Mouse (Mus musculus): ENCODE data around the gene AV320801. TPM values are rescaled to one million over a fixed set of nuclear protein-coding genes. Genes with fewer than 3 reads are reported as not detected.
"Not testable (repeated sequence)": the region's sequence is repeated elsewhere in the genome, so short reads cannot be mapped to it uniquely, and the experiment has no call there.

Gene AV320801
- not detected for total RNA-seq (2021)
- long read RNA-seq, experiment 1: 0 reads
- long read RNA-seq, experiment 2: 0 reads

- H3K4me3 ChIP-seq; H3K27ac ChIP-seq; DNase-seq; intact Hi-C loops (cut with DNase I): not testable (repeated sequence)
These were observed at the start of gene AV320801 for GRCm38 (mm10) chrX:135494288-135494687. AV320801 (plus strand) TSS chrX:135494588.

GRCm38 (mm10) chrX:135464160-135464559 is 30.2 kb upstream of the AV320801 start:
- H3K27ac ChIP-seq; H3K4me3 ChIP-seq; DNase-seq; intact Hi-C loops (cut with DNase I): not testable (repeated sequence)

GRCm38 (mm10) chrX:135481902-135482301 is 12.5 kb upstream of the AV320801 start:
- DNase-seq; H3K4me3 ChIP-seq; intact Hi-C loops (cut with DNase I); H3K27ac ChIP-seq: not testable (repeated sequence)

GRCm38 (mm10) chrX:135483183-135483582 is 11.2 kb upstream of the AV320801 start:
- DNase-seq; H3K27ac ChIP-seq; H3K4me3 ChIP-seq; intact Hi-C loops (cut with DNase I): not testable (repeated sequence)

Other genes starting within 250 kb of the AV320801 start
- not detected for gene Pramel3, start 192.3 kb upstream of the AV320801 start, total RNA-seq (2021)
- gene Gm5128, start 121.3 kb upstream of the AV320801 start, total RNA-seq (2021): not detected
- gene Gm7903, start 60.8 kb upstream of the AV320801 start, total RNA-seq (2021): not detected
- not detected for gene Nxf7, start 104.2 kb downstream of the AV320801 start, total RNA-seq (2021)
- gene Prame, start 133.1 kb downstream of the AV320801 start, total RNA-seq (2021): not detected
- gene Tcp11x2, start 199.2 kb downstream of the AV320801 start, total RNA-seq (2021): not detected
- not detected for gene Tmsb15a, start 230.7 kb downstream of the AV320801 start, total RNA-seq (2021)
- gene Armcx5, start 248.1 kb downstream of the AV320801 start, total RNA-seq (2021): 1 to 10 TPM; 4.2 TPM
- gene Gprasp1, start 248.1 kb downstream of the AV320801 start, total RNA-seq (2021): 10 to 100 TPM; 17.6 to 30.1 TPM

Measured in gastrocnemius, adult 2 months (tissue).